Mouse (Mus musculus) heart, postnatal 36 days (tissue): ENCODE data around the gene Nrd1. TPM values are rescaled to one million over a fixed set of nuclear protein-coding genes. Genes with fewer than 3 reads are reported as not detected.
A peak's percentile ranks its signal among the peaks of the same experiment; 100 is the strongest.

Source experiments
- DNase-seq, 2 experiments: peaks; one replicate each; pipeline ENCODE4 v3.0.0; 2021 to 2022
- intact Hi-C: fragments of 180-260 bp; cut with DNase I; formaldehyde crosslinking; loops from one replicate; pipeline ENCODE4 v1.15.1; 2025
- microRNA-seq, 2 experiments: library from miRNA; unstranded; fragments of <30 nt; microRNA quantifications; one replicate each; pipeline ENCODE4 v1.2.0; 2021; ENCODE audit warnings: borderline number of aligned reads in 2 of 2
- total RNA-seq, 2 experiments: library from RNA; stranded (reverse); gene quantifications; 2 replicates each; pipeline ENCODE4 v1.2.3; 2021

The Nrd1 gene
- total RNA-seq, 2 experiments from 2014 or later = 132 to 133 TPM

DNA sequence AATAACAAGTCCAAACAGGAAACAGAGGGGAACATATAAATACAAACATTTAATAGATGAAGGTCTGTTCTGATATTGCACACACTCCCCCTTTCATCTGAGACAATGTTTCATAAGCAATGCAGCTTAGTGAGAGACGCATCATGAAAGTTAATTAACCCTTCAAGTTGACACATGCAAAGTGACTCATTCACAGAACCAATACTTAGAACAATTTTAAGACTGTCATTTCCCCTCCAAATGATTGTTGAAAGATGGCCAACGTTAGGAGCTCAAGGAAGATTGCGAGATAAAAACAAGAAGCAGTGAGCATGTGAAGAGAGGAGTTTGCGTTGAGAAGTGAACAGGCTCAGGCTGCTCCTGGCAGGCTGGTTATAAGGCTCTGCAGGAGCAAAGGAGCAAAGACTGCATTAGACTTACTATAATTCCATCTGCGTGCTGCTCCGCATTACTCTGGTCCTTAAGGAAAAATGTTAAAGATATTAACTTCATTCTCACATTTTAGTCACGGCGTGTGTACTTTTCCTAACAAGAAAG, 90.9 kb downstream of the Nrd1 start:
- DNase-seq = no peak
- intact Hi-C loops = loop anchor here (5.0 kb wide), 1 partner anchor 41 kb away; no protein-coding TSS in a partner anchor

DNA sequence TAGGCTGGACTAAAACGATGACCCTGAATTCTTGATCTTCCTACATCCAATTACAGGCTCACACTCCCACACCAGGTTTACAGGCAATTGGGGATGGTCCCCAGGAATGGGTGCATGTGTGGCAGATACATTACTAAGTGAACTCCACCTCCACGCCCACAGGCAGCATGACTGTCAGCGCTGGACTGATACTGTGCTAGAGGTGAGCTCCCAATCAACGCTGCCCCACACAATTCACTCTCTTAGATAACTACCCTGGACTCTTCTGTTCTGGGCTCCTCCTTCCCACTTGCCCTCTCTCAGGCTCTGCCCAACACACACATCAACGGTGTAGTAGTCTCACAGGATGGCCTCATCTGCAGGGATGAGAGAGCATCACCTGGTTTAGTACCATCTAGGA, 91.9 kb downstream of the Nrd1 start:
- no peak for DNase-seq
- intact Hi-C loops = loop anchor here (5.0 kb wide), 1 partner anchor 40 kb away; no protein-coding TSS in a partner anchor

DNA sequence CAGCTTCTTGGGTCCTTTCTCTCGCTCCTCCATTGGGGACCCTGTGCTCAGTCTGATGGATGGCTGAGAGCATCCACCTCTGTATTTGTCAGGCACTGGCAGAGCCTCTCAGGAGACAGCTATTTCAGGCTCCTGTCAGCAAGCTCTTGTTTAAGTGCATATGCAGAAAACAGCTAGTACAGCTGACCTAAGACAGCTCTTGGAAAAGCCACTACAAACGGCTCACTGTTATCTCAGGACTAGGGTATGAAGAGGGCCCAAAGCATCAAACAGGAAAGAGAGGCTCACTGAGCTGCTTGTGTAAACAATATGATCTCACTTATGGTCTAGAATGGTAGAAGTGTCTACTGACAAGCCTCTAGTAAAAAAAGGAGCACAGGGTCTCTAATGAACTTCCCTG, 93.8 kb downstream of the Nrd1 start:
- DNase-seq = no peak
- intact Hi-C loops = loop anchor here (5.0 kb wide), 1 partner anchor 38 kb away; no protein-coding TSS in a partner anchor

DNA sequence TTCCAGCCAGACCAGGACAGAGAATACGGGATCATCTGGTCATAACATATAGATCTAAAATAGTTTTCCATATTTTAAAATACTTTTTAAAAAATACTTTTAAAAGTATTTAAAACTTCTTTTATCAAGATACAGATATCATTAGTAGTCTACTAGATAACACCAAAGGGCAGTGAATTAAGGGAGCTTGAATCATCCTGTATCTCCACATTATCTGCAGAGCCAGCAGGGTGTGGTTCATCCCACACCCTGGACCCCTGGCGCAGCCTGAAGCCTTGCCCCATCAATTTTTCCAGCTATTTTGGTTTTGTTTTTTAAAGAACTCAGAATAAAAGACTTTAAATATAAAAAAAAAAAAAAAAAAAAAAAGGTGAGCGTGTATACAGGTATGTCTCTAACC, 98.4 kb downstream of the Nrd1 start:
- intact Hi-C loops = no loop called here
- DNase-seq = no peak

DNA sequence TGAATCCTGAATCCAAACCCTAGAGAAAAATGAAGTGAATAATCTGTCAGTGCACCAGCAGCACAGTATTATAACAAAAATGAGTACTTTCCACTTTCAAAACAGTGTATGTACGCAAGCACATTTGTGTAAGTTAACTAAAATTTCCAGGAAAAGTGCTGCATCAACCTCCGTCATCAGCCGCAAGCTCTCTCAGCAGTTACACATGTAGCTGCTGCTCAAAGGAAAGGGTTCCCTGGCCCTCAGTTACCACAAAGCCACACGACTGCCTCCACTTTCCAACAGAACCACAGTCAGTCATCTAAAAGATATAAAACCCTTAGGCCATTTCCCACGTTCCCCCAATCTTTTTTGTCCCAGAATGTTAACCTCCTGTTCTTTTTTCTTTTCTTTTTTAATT, 102.1 kb downstream of the Nrd1 start:
- intact Hi-C loops = no loop called here
- no peak for DNase-seq

DNA sequence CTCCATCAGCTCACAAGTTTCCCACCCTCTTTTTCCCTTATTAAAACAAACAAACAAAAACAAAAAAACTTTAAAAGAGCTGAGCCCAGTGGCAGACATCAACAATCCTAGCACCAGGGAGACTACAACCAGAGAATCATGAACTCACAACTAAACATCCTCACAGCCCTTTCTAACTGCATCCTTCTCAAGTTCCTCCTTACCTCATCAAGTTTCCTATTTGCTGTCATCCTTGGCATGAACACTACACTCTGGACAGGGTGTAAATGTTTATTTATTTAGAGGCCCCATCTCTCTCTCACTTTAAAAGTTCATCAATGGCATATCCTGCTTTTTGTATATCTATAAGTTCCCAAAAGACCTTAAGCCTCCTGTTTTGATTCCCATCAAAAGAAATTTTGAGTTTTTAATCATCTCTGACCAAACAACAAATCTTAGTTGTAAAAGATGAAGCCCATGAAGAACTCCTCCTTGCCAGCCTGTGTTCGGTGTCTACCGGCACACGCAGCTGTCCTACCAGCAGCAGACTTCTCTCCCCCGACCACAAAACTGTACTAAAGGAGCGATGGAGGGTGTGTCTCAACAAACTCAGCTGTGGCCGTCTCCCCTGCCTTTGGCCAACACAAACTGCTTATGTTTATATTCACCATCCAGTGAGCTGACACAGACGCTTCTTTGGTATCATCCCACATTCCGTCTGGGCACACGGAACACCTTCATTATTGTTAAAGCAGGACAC, 102.9 kb downstream of the Nrd1 start:
- no peak for DNase-seq
- intact Hi-C loops = no loop called here

DNA sequence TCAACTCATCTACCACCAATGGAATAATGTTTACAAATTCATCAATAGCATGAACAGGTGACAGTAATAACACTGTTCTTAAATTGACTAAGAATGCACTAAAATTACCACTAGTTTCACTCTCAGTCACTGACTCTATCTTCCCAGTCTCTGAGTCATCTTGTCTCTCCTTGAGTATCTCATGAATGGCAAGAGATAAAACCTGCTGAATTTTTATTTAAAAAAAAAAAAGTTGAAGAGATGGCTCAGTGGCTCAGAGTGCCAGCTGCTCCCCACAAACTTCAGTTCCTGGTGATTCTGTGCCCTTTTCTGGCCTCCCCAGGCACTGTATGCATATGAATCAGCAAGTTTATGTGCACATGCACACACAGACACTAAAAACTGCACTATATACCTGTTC, 104.8 kb downstream of the Nrd1 start:
- DNase-seq = no peak
- intact Hi-C loops = no loop called here

DNA sequence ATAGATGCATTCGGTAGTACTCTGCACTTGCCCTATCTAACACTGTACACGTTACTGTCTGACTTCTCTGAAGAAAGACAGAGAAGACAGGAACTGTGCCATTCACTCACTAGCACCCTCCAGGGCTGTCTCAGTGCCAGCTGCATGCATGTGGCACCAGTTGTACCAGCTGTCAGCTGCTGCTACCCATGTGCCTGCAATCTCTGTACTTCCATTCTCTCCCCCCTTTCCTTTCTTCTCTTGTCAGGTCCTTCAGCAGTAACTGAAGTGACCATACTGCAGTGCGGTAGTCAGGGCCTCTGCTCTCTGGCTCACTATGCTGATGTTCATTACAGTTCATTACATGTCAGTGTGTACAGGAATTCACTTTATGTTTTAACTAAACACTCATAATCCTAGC, 105.6 kb downstream of the Nrd1 start:
- intact Hi-C loops = no loop called here
- DNase-seq = peak in 1 of 2 experiments; percentile 39

DNA sequence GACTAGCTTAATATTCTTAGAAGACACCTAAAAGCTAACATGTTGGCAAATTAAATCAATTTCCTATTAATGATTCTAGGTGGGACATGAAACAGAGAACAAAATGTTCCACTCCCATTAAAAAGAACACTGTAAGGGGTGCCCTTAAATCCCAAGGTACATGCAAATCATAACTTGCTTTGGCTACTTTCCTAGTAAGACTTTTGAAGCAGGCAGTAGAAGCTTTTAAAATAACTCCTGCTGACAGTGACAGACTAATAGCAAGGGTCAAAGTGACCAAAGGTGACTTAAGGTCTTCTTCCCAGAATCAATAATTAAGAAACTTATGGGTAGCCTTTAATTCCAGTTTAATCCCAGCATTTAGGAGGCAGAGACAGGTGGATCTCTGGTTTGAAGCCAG, 106.1 kb downstream of the Nrd1 start:
- intact Hi-C loops = no loop called here
- no peak for DNase-seq

DNA sequence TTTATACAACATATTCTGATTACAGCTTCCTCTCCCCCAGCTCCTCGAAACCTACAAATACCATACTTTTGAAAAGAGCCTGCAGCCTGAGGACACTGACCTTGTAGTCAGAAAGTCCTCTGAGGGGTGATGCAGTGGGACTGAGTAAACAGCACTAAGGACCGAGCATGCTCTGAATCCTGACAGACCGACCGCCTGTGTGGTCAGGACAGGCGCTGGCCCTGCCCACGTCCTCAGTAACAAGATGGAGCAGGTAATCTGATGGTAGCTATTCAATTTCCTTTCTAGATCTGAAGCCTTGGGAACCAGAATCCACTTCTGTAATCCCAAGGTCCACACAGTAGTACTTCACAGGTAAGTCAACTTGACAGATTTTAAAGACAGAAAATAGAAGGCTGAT, 108.6 kb downstream of the Nrd1 start:
- no peak for DNase-seq
- intact Hi-C loops = no loop called here

DNA sequence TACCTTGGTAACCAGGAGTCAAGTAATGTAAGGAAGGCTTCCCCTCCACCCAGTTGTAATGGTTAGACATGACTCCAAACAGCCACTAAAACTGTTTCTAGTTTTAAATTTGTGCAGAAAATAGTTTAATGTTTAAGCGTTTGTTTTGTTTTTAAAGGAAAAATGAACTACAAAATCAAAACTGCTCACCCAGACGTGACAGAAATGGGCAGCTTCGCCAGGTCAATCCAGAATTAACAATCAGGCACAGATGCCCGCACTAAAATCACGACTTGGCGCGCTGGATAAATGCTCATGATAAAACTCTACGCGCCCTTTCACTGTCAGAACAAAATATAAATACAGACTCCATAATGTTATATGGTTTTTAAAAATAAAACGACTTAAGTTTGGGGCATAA, 109.2 kb downstream of the Nrd1 start:
- no peak for DNase-seq
- intact Hi-C loops = no loop called here

DNA sequence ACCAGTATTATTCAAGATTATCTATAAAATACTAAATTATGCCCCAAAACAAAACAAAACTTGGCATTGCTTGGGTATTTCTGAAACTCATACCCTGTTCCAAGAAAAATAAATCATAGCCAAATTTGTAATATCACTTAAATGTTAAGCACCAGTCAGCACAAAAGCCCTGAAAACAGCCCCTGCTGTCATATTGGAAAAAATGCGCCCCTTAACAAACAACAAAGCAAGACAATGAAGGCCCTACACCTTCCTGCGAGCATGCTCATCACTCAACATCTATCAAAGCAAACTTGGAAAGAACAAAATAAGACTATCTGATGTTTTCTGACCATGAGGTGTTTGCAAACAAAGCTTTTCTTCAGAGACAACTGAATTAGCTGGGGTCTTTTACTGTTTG, 110.5 kb downstream of the Nrd1 start:
- intact Hi-C loops = no loop called here

More for the DNA sequence above, 110.5 kb downstream of the Nrd1 start:
- no peak for DNase-seq

Small RNA genes lying within 50 kb of the gene (microRNA-seq; reads per million reads assigned to microRNA genes)
- gene Mir761 = 0 reads per million in 2 experiments

Other genes starting within 250 kb of the Nrd1 start
- gene Zfyve9, start 219.9 kb upstream of the Nrd1 start, total RNA-seq = 10 to 100 TPM; 27.4 to 28.0 TPM
- 10 to 100 TPM; 81.3 to 87.0 TPM for gene Btf3l4, start 167.0 kb upstream of the Nrd1 start, total RNA-seq
- 10 to 100 TPM; 30.0 to 32.4 TPM for gene Txndc12, start 166.1 kb upstream of the Nrd1 start, total RNA-seq
- gene Kti12, start 152.9 kb upstream of the Nrd1 start, total RNA-seq = 10 to 100 TPM; 20.5 to 20.6 TPM
- not detected for gene A730015C16Rik, start 152.0 kb upstream of the Nrd1 start, total RNA-seq
- gene Rab3b, start 121.6 kb upstream of the Nrd1 start, total RNA-seq = 1 to 10 TPM in 1 of 2 experiments, under 1 TPM in 1; 0.24 to 1.1 TPM
- 100 to 1,000 TPM in 1 of 2 experiments, 10 to 100 TPM in 1; 97.8 to 104 TPM for gene Osbpl9, start 201.6 kb downstream of the Nrd1 start, total RNA-seq
- not detected for gene Calr4, start 233.8 kb downstream of the Nrd1 start, total RNA-seq